In the genomic region with DNA sequence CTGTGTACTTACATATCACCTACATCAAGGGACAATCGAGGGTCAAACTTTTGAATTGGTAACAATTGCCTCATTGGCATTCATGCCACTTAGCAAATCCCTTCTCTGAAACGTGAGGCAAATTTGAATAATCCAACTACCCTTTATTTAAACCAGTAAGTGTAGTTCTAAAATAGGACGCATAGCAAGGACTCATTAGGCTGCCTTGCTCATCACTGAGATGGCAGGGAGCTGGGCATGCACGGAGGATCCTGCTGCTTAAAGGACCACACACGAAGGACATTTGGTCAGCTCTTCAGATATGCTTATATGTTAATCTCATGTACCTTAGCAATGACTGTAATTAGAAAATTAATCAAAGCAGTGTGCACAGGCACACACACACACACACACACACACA, we compare ENCODE assay signal across 13 mouse cellular contexts.
DNase-seq lines count a peak whose midpoint lies in the region; ATAC-seq and TF ChIP-seq lines count a peak whose summit lies in the region.
"Had no signal": no experiment of that assay in that cellular context is flagged by ENCODE, and none has a peak within 500 bp of the region (broad histone marks: within the 10 kb centered on the region; RNA-seq: fewer than 3 reads in every experiment).

No protein-coding gene starts in this region.

- no peak for DNase-seq in hindbrain, embryonic 10.5 days (ENCODE audit: low spot score)
- peak; percentile 66 for DNase-seq in brain, embryonic 14.5 days (ENCODE audit: low read depth)
- peak; percentile 47 for DNase-seq in forebrain, embryonic 14.5 days (ENCODE audit: low spot score)
- peak; percentile 53 for DNase-seq in midbrain, postnatal 0 days (ENCODE audit: low spot score)
- no peak for DNase-seq in kidney, adult 18-20 months
- no peak for DNase-seq in ovary, postnatal 14 days (ENCODE audit: low spot score)
- DNase-seq: gastrocnemius, postnatal 10 days; heart, adult 2 months; heart, postnatal 4 days had no signal

- no peaks in the 10 kb centered on the region; the same call in 1 of the 2 replicates for H3K36me3 ChIP-seq in hindbrain, embryonic 16.5 days (ENCODE audit: control insufficient read depth, insufficient read depth, low read length)
- no peaks in the 10 kb centered on the region for H3K36me3 ChIP-seq in hindbrain, embryonic 10.5 days
- H3K36me3 ChIP-seq in forebrain, embryonic 14.5 days (ENCODE audit: control insufficient read depth, insufficient read depth, low read length) = no peaks in the 10 kb centered on the region
- no peaks in the 10 kb centered on the region for H3K36me3 ChIP-seq in midbrain, postnatal 0 days (ENCODE audit: insufficient read depth, low read length)
- H3K36me3 ChIP-seq: liver, embryonic 15.5 days had no signal

- no peak overlapping the region for H3K4me3 ChIP-seq in hindbrain, embryonic 16.5 days (ENCODE audit: low read length)
- no peak overlapping the region for H3K4me3 ChIP-seq in hindbrain, embryonic 10.5 days
- H3K4me3 ChIP-seq in forebrain, embryonic 14.5 days (ENCODE audit: low read depth, low read length) = no peak overlapping the region
- no peak overlapping the region for H3K4me3 ChIP-seq in midbrain, postnatal 0 days (ENCODE audit: low read depth, low read length)
- H3K4me3 ChIP-seq: heart, adult 2 months; liver, embryonic 15.5 days had no signal

- peaks cover 13% of the 10 kb centered on the region for H3K4me1 ChIP-seq in hindbrain, embryonic 16.5 days (ENCODE audit: control insufficient read depth, insufficient read depth, low read depth, low read length)
- no peaks in the 10 kb centered on the region for H3K4me1 ChIP-seq in hindbrain, embryonic 10.5 days (replicated peaks)
- H3K4me1 ChIP-seq in forebrain, embryonic 14.5 days (ENCODE audit: control insufficient read depth, insufficient read depth, low read length) = peaks cover 24% of the 10 kb centered on the region
- H3K4me1 ChIP-seq in midbrain, postnatal 0 days (ENCODE audit: insufficient read depth, low read length) = peaks cover 3% of the 10 kb centered on the region; the same call in 1 of the 2 replicates
- H3K4me1 ChIP-seq: liver, embryonic 15.5 days had no signal

- no peaks in the 10 kb centered on the region for H3K9me3 ChIP-seq in hindbrain, embryonic 16.5 days (ENCODE audit: control insufficient read depth, low read length)
- H3K9me3 ChIP-seq in hindbrain, embryonic 10.5 days = no peaks in the 10 kb centered on the region
- no peaks in the 10 kb centered on the region for H3K9me3 ChIP-seq in forebrain, embryonic 14.5 days (replicated peaks; ENCODE audit: control insufficient read depth, low read length)
- no peaks in the 10 kb centered on the region for H3K9me3 ChIP-seq in midbrain, postnatal 0 days (ENCODE audit: low read length)
- H3K9me3 ChIP-seq: liver, embryonic 15.5 days had no signal

- 36% methylated on average over 5 of the region's 5 CpGs for WGBS in hindbrain, embryonic 16.5 days
- WGBS in hindbrain, embryonic 10.5 days = 76% methylated on average over 5 of the region's 5 CpGs
- WGBS in forebrain, embryonic 14.5 days = 14% methylated on average over 5 of the region's 5 CpGs
- WGBS in midbrain, postnatal 0 days = 24% methylated on average over 5 of the region's 5 CpGs

- H3K27ac ChIP-seq in hindbrain, embryonic 16.5 days (ENCODE audit: low read depth, low read length) = no peak overlapping the region
- H3K27ac ChIP-seq in hindbrain, embryonic 10.5 days = no peak overlapping the region
- H3K27ac ChIP-seq in forebrain, embryonic 14.5 days (ENCODE audit: low read depth, low read length) = no peak overlapping the region
- no peak overlapping the region for H3K27ac ChIP-seq in midbrain, postnatal 0 days (ENCODE audit: low read depth, low read length)
- H3K27ac ChIP-seq: heart, adult 2 months; liver, embryonic 15.5 days; macrophage; stomach, postnatal 0 days had no signal

- H3K4me2 ChIP-seq in hindbrain, embryonic 16.5 days (ENCODE audit: low read length) = no peak overlapping the region
- H3K4me2 ChIP-seq in forebrain, embryonic 14.5 days (ENCODE audit: low read length) = no peak overlapping the region
- no peak overlapping the region for H3K4me2 ChIP-seq in midbrain, postnatal 0 days (ENCODE audit: low read depth, low read length, poor library complexity, severe bottlenecking)
- H3K4me2 ChIP-seq: liver, embryonic 15.5 days had no signal

- no peaks in the 10 kb centered on the region for H3K27me3 ChIP-seq in hindbrain, embryonic 16.5 days (replicated peaks; ENCODE audit: control insufficient read depth, insufficient read depth, low read length)
- H3K27me3 ChIP-seq in hindbrain, embryonic 10.5 days (ENCODE audit: insufficient read depth, poor library complexity, severe bottlenecking) = no peaks in the 10 kb centered on the region
- no peaks in the 10 kb centered on the region for H3K27me3 ChIP-seq in forebrain, embryonic 14.5 days (replicated peaks; ENCODE audit: control insufficient read depth, insufficient read depth, low read length)
- H3K27me3 ChIP-seq in midbrain, postnatal 0 days (ENCODE audit: insufficient read depth, low read length) = no peaks in the 10 kb centered on the region
- H3K27me3 ChIP-seq: liver, embryonic 15.5 days had no signal

- TF ChIP-seq CTCF in brain, embryonic 14.5 days (IDR thresholded peaks at IDR 0.05; ENCODE audit: borderline replicate concordance, extremely low read depth, insufficient read depth, insufficient read length) = no peak
- no peak for TF ChIP-seq CTCF in midbrain, postnatal 0 days (IDR thresholded peaks at IDR 0.05)

- TF ChIP-seq POLR2A in brain, embryonic 14.5 days (IDR thresholded peaks at IDR 0.05; ENCODE audit: borderline replicate concordance, extremely low read depth, insufficient read depth, insufficient read length, poor library complexity, severe bottlenecking) = no peak

- H3K9ac ChIP-seq in hindbrain, embryonic 16.5 days (ENCODE audit: low read depth, low read length) = no peak overlapping the region
- no peak overlapping the region for H3K9ac ChIP-seq in forebrain, embryonic 14.5 days (ENCODE audit: low read length)
- H3K9ac ChIP-seq in midbrain, postnatal 0 days (replicated peaks; ENCODE audit: low read length, poor library complexity, severe bottlenecking) = no peak overlapping the region
- H3K9ac ChIP-seq: liver, embryonic 15.5 days had no signal

- peak; percentile 46 for ATAC-seq in hindbrain, embryonic 16.5 days
- ATAC-seq in forebrain, embryonic 14.5 days = peak; percentile 60
- no peak for ATAC-seq in midbrain, postnatal 0 days (ENCODE audit: low FRiP score)

Comparison
In these comparisons a context has a peak if more than half of its experiments do, and no peak if none do; other contexts are left out.
1. DNase-seq: peak in brain, embryonic 14.5 days (single experiment), forebrain, embryonic 14.5 days (single experiment) and midbrain, postnatal 0 days (single experiment); none in hindbrain, embryonic 10.5 days (single experiment), kidney, adult 18-20 months (single experiment) and ovary, postnatal 14 days (single experiment).